Mouse (Mus musculus) C2C12 (cell line): ENCODE data around the gene Fxyd2.

Experiments
- CTCF ChIP-seq: IDR thresholded peaks from one replicate; pipeline ENCODE4 v1.5.1; 2011; ENCODE audit not compliant: control insufficient read depth, insufficient read depth, insufficient read length
- MAX ChIP-seq: IDR thresholded peaks from one replicate; pipeline ENCODE4 v1.6.1; 2011; ENCODE audit warnings: mild to moderate bottlenecking, control low read depth
- USF1 ChIP-seq: IDR thresholded peaks from one replicate; pipeline ENCODE4 v1.6.1; 2011; ENCODE audit warnings: low read depth, mild to moderate bottlenecking, control low read depth, moderate library complexity

- TF ChIP-seq CTCF (no peak), MAX (no peak), USF1 (no peak)
These were observed 3.7 kb upstream of the Fxyd2 start for GRCm38 (mm10) chr9:45395796-45396195.
